25 mouse cellular contexts compared by ENCODE assay signal in genomic region chr13:52552822-52553477, GRCm38 (mm10). TPM values are rescaled to one million over a fixed set of nuclear protein-coding genes. Genes with fewer than 3 reads are reported as not detected.
A peak's percentile ranks its signal among the peaks of the same experiment; 100 is the strongest.
DNase-seq lines count a peak whose midpoint lies in the region; ATAC-seq and TF ChIP-seq lines count a peak whose summit lies in the region.
"Had no signal": no experiment of that assay in that cellular context is flagged by ENCODE, and none has a peak within 500 bp of the region (broad histone marks: within the 10 kb centered on the region; RNA-seq: fewer than 3 reads in every experiment).

No protein-coding gene starts in this region.

- WGBS in midbrain, embryonic 15.5 days = 53% methylated on average over 9 of the region's 9 CpGs
- 75% methylated on average over 9 of the region's 9 CpGs for WGBS in midbrain, embryonic 11.5 days

- TF ChIP-seq POLR2A in brain, embryonic 14.5 days (IDR thresholded peaks at IDR 0.05; ENCODE audit: borderline replicate concordance, extremely low read depth, insufficient read depth, insufficient read length, poor library complexity, severe bottlenecking) = no peak

- no peaks in the 10 kb centered on the region for H3K36me3 ChIP-seq in midbrain, embryonic 15.5 days (replicated peaks)
- H3K36me3 ChIP-seq in midbrain, embryonic 11.5 days (ENCODE audit: control insufficient read depth, insufficient read depth, low read length) = no peaks in the 10 kb centered on the region
- H3K36me3 ChIP-seq: embryonic facial prominence, embryonic 12.5 days; embryonic facial prominence, embryonic 15.5 days; forebrain, embryonic 15.5 days; G1E; heart, embryonic 10.5 days; heart, embryonic 13.5 days; hindbrain, embryonic 12.5 days; hindbrain, embryonic 15.5 days had no signal

- H3K4me1 ChIP-seq in midbrain, embryonic 15.5 days = no peaks in the 10 kb centered on the region
- no peaks in the 10 kb centered on the region for H3K4me1 ChIP-seq in midbrain, embryonic 11.5 days (ENCODE audit: control insufficient read depth, insufficient read depth, low read length)
- H3K4me1 ChIP-seq: embryonic facial prominence, embryonic 12.5 days; embryonic facial prominence, embryonic 15.5 days; forebrain, embryonic 15.5 days; heart, embryonic 10.5 days; heart, embryonic 13.5 days; hindbrain, embryonic 12.5 days; hindbrain, embryonic 15.5 days had no signal

- ATAC-seq in midbrain, embryonic 15.5 days (replicated peaks) = peak; percentile 71
- no peak for ATAC-seq in midbrain, embryonic 11.5 days (ENCODE audit: low FRiP score)
- ATAC-seq: forebrain, embryonic 15.5 days had no signal

- no peak overlapping the region for H3K4me2 ChIP-seq in midbrain, embryonic 15.5 days
- no peak overlapping the region for H3K4me2 ChIP-seq in midbrain, embryonic 11.5 days
- H3K4me2 ChIP-seq: embryonic facial prominence, embryonic 12.5 days; embryonic facial prominence, embryonic 15.5 days; forebrain, embryonic 15.5 days; heart, embryonic 13.5 days; hindbrain, embryonic 12.5 days; hindbrain, embryonic 15.5 days had no signal

- DNase-seq in heart, adult 11 months = peak; percentile 12
- DNase-seq in heart, postnatal 10 days = no peak
- no peak for DNase-seq in midbrain, embryonic 11.5 days (ENCODE audit: low spot score, missing footprints)
- DNase-seq in brain, embryonic 14.5 days (ENCODE audit: low read depth) = peak; percentile 56
- no peak for DNase-seq in kidney, adult 18-20 months
- DNase-seq: adrenal gland, adult 2 months; adrenal gland, postnatal 14 days; B cell, adult 2 months; cerebellum, adult 11-12 months; cerebellum, adult 8-10 months; cerebellum, postnatal 10 days; cerebellum, postnatal 36 days; embryo, embryonic 11 days; gastrocnemius, postnatal 25 days; heart, adult 2 months had no signal

- no peaks in the 10 kb centered on the region for H3K27me3 ChIP-seq in midbrain, embryonic 15.5 days (replicated peaks)
- no peaks in the 10 kb centered on the region for H3K27me3 ChIP-seq in midbrain, embryonic 11.5 days (ENCODE audit: control insufficient read depth, insufficient read depth, low read length)
- H3K27me3 ChIP-seq: CH12.LX; embryonic facial prominence, embryonic 12.5 days; embryonic facial prominence, embryonic 15.5 days; forebrain, embryonic 15.5 days; heart, embryonic 13.5 days; hindbrain, embryonic 15.5 days had no signal

- no peaks in the 10 kb centered on the region for H3K9me3 ChIP-seq in midbrain, embryonic 15.5 days
- H3K9me3 ChIP-seq in midbrain, embryonic 11.5 days (ENCODE audit: control insufficient read depth, low read length) = no peaks in the 10 kb centered on the region
- H3K9me3 ChIP-seq: embryonic facial prominence, embryonic 12.5 days; embryonic facial prominence, embryonic 15.5 days; forebrain, embryonic 15.5 days; heart, embryonic 10.5 days; hindbrain, embryonic 12.5 days; hindbrain, embryonic 15.5 days had no signal

- H3K9ac ChIP-seq in midbrain, embryonic 15.5 days = no peak overlapping the region
- H3K9ac ChIP-seq in midbrain, embryonic 11.5 days (ENCODE audit: low read length) = no peak overlapping the region
- H3K9ac ChIP-seq: embryonic facial prominence, embryonic 12.5 days; embryonic facial prominence, embryonic 15.5 days; forebrain, embryonic 15.5 days; heart, embryonic 13.5 days; hindbrain, embryonic 12.5 days; hindbrain, embryonic 15.5 days had no signal

- H3K4me3 ChIP-seq in midbrain, embryonic 15.5 days = no peak overlapping the region
- H3K4me3 ChIP-seq in midbrain, embryonic 11.5 days (ENCODE audit: low read depth, low read length) = no peak overlapping the region
- H3K4me3 ChIP-seq: embryonic facial prominence, embryonic 12.5 days; embryonic facial prominence, embryonic 15.5 days; forebrain, embryonic 15.5 days; heart, adult 2 months; heart, embryonic 10.5 days; heart, embryonic 13.5 days; hindbrain, embryonic 12.5 days; hindbrain, embryonic 15.5 days had no signal

- intact Hi-C loops in heart, postnatal 10 days (cut with DNase I) = no loop called here

- H3K27ac ChIP-seq in midbrain, embryonic 15.5 days = peak overlapping the region; percentile 42
- H3K27ac ChIP-seq in midbrain, embryonic 11.5 days (ENCODE audit: low read depth, low read length) = no peak overlapping the region
- H3K27ac ChIP-seq: embryonic facial prominence, embryonic 12.5 days; embryonic facial prominence, embryonic 15.5 days; forebrain, embryonic 15.5 days; heart, adult 2 months; heart, embryonic 10.5 days; heart, embryonic 13.5 days; hindbrain, embryonic 12.5 days; hindbrain, embryonic 15.5 days had no signal

- TF ChIP-seq CTCF in brain, embryonic 14.5 days (IDR thresholded peaks at IDR 0.05; ENCODE audit: borderline replicate concordance, extremely low read depth, insufficient read depth, insufficient read length) = no peak

RNA-seq across cellular contexts. Expression of gene Diras2, which starts 21.9 kb away (rescaled TPM):
- 1 to 10 TPM in 1 of 2 experiments, under 1 TPM in 1; 0.79 to 1.4 TPM for total RNA-seq in heart, postnatal 10 days (2021)
- 5.2 and 5.7 TPM in 2 replicates for polyA plus RNA-seq in midbrain, embryonic 15.5 days (2015; fragmentation: Nextera tagmentation; extraction: Ambion mirVana)
- polyA plus RNA-seq in midbrain, embryonic 11.5 days (2014; fragmentation: Nextera tagmentation; extraction: Ambion mirVana) = 0.08 and 0.16 TPM in 2 replicates
- polyA plus RNA-seq in brain, embryonic 14.5 days (2012; rRNA removed) = 11.0 and 18.1 TPM in 2 replicates
- polyA plus RNA-seq: G1E had no signal

RNA-seq across cellular contexts. Expression of gene Syk, which starts 30.0 kb away (rescaled TPM):
- 10 to 100 TPM; 17.6 to 22.0 TPM for total RNA-seq in heart, postnatal 10 days (2021)
- polyA plus RNA-seq in midbrain, embryonic 15.5 days (2015; fragmentation: Nextera tagmentation; extraction: Ambion mirVana) = 1.4 and 1.8 TPM in 2 replicates
- 2.1 and 2.3 TPM in 2 replicates for polyA plus RNA-seq in midbrain, embryonic 11.5 days (2014; fragmentation: Nextera tagmentation; extraction: Ambion mirVana)
- polyA plus RNA-seq in brain, embryonic 14.5 days (2012; rRNA removed) = 1.3 and 2.6 TPM in 2 replicates
- polyA plus RNA-seq: G1E had no signal

Comparison
In these comparisons a context has a peak if more than half of its experiments do, and no peak if none do; other contexts are left out.
1. DNase-seq: peak in heart, adult 11 months (single experiment) and brain, embryonic 14.5 days (single experiment); none in heart, postnatal 10 days (0 of 2), midbrain, embryonic 11.5 days (single experiment) and kidney, adult 18-20 months (single experiment).